Mouse (Mus musculus): ENCODE results near the gene Uts2b. TPM values are rescaled to one million over a fixed set of nuclear protein-coding genes. Genes with fewer than 3 reads are reported as not detected.

Gene Uts2b
- polyA plus RNA-seq, 1 experiment: 1.9 TPM

DNA sequence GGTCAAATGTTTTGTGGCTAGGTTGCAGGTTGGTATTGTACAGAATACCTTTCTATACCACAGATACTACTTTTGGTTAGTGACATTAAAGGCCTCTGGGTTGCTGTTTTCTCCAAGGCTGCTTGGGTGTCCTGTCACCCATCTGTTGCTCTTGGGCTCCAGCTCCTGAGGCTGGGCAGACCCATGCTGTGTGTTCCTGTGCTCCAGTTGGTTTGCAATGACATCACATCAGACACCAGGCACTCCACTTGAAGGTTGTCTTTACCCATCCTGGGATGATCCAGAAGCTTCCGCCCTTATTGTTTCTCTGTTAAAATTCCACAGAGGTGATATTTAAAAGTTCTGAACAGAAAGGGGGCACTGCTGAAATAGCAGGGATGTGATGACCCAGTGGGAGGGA lies 26.9 kb upstream of the Uts2b start:
- no peak for TF ChIP-seq CTCF (IDR thresholded peaks at IDR 0.05; ENCODE audit: borderline replicate concordance, insufficient read depth, low read depth, low read length)
- TF ChIP-seq POLR2A (IDR thresholded peaks at IDR 0.05; ENCODE audit: borderline replicate concordance, insufficient read depth, low read length): no peak
- peak in 1 of 2 experiments; percentile 45 for DNase-seq
- WGBS: 86% methylated on average over 1 of the region's 1 CpGs
- H3K27me3 ChIP-seq (ENCODE audit: control insufficient read depth, insufficient read depth, low read length): no peaks in the 10 kb centered on the region
- no peak overlapping the region for H3K27ac ChIP-seq (ENCODE audit: insufficient read depth, low read length)
- H3K4me1 ChIP-seq (ENCODE audit: control insufficient read depth, insufficient read depth, low read length): peaks cover 3% of the 10 kb centered on the region; the same call in 1 of the 2 replicates
- no peak overlapping the region for H3K4me3 ChIP-seq (replicated peaks; ENCODE audit: insufficient read depth, low read depth, low read length)

DNA sequence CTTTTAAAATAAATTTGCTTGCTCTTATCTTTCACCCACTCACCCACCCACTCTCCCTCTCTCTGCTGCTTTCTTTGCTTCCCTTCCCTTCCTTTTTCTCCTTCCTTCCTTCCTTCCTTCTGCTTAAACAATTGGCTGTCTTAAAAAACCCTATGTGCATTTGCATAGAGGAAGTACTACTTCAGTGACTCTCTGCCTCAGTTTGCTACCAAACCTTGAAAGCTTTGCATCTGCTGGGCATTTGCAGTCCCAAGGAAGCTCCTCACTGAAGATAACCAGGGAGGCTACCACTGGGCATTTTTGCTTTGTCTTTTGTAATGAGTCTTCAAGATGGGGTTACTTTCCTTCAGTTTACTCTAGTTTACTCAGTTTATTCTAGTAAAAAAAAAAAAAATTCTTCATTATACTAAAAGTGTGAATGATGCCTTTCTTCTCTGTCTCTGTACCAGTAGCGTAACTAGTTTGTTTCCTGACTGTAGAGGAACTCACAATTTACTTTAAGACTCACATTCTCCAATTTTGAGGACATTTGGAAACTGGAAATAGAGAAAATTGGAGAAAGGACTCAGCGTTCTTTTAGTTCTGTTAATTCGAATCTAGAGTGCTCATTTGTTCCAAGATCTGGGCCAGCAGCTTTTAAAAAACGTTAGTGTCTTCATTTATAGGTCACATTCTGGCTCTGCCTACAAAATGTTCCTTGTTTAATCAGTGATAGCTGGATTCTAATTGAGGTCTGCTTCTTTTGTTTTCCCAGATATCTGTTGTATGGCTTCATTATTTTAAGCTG lies 25.4 kb upstream of the Uts2b start:
- peak in 1 of 2 experiments; percentile 14 for DNase-seq
- H3K4me1 ChIP-seq (ENCODE audit: control insufficient read depth, insufficient read depth, low read length): peaks cover 3% of the 10 kb centered on the region
- H3K4me3 ChIP-seq (replicated peaks; ENCODE audit: insufficient read depth, low read depth, low read length): no peak overlapping the region
- TF ChIP-seq CTCF (IDR thresholded peaks at IDR 0.05; ENCODE audit: borderline replicate concordance, insufficient read depth, low read depth, low read length) (no peak), POLR2A (IDR thresholded peaks at IDR 0.05; ENCODE audit: borderline replicate concordance, insufficient read depth, low read length) (no peak)
- H3K27me3 ChIP-seq (ENCODE audit: control insufficient read depth, insufficient read depth, low read length): no peaks in the 10 kb centered on the region
- WGBS: 44% methylated on average over 4 of the region's 4 CpGs
- no peak overlapping the region for H3K27ac ChIP-seq (ENCODE audit: insufficient read depth, low read length)

DNA sequence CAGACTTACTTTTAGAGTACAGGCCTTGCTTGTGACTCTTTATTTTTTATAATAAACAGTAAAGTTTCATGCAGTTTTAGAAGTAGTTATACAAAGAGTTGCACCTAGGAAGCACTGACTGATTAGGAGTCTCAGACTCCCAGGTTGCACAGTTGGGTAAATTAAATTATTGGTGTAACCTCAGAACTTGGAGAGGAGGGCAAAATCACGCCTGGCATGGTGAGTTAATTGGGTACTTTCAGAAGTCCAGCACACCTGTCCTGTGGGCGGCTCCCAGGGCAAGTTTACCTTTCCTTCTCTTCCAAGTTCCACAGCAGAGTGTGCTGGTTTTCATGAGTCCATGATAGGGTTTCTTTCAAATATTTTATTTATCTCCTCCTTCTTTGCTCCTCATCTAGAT lies 21.8 kb upstream of the Uts2b start:
- Histone ChIP-seq H3K27ac (ENCODE audit: insufficient read depth, low read length) (no peak overlapping the region), H3K4me1 (ENCODE audit: control insufficient read depth, insufficient read depth, low read length) (peaks cover 3% of the 10 kb centered on the region), H3K4me3 (replicated peaks; ENCODE audit: insufficient read depth, low read depth, low read length) (no peak overlapping the region), H3K27me3 (ENCODE audit: control insufficient read depth, insufficient read depth, low read length) (no peaks in the 10 kb centered on the region)
- no peak for TF ChIP-seq POLR2A (IDR thresholded peaks at IDR 0.05; ENCODE audit: borderline replicate concordance, insufficient read depth, low read length)
- 74% methylated on average over 2 of the region's 2 CpGs for WGBS
- no peak for DNase-seq

GRCm38 (mm10) chr16:27390306-27390705 lies 20.3 kb upstream of the Uts2b start:
- TF ChIP-seq POLR2A (IDR thresholded peaks at IDR 0.05; ENCODE audit: borderline replicate concordance, insufficient read depth, low read length) (no peak), CTCF (IDR thresholded peaks at IDR 0.05; ENCODE audit: borderline replicate concordance, insufficient read depth, low read depth, low read length) (no peak)
- Histone ChIP-seq H3K4me1 (ENCODE audit: control insufficient read depth, insufficient read depth, low read length) (peaks cover 3% of the 10 kb centered on the region), H3K27ac (ENCODE audit: insufficient read depth, low read length) (peak overlapping the region; percentile 50; the same call in 1 of the 2 replicates), H3K4me3 (replicated peaks; ENCODE audit: insufficient read depth, low read depth, low read length) (peak overlapping the region; percentile 20), H3K27me3 (ENCODE audit: control insufficient read depth, insufficient read depth, low read length) (no peaks in the 10 kb centered on the region)
- no peak for DNase-seq
- 82% methylated on average over 4 of the region's 4 CpGs for WGBS

GRCm38 (mm10) chr16:27389534-27390282 lies 19.7 kb upstream of the Uts2b start:
- H3K4me1 ChIP-seq (ENCODE audit: control insufficient read depth, insufficient read depth, low read length): peaks cover 3% of the 10 kb centered on the region
- H3K4me3 ChIP-seq (replicated peaks; ENCODE audit: insufficient read depth, low read depth, low read length): peak overlapping the region; percentile 92
- TF ChIP-seq CTCF (IDR thresholded peaks at IDR 0.05; ENCODE audit: borderline replicate concordance, insufficient read depth, low read depth, low read length): no peak
- TF ChIP-seq POLR2A (IDR thresholded peaks at IDR 0.05; ENCODE audit: borderline replicate concordance, insufficient read depth, low read length): no peak
- H3K27ac ChIP-seq (ENCODE audit: insufficient read depth, low read length): peak overlapping the region; percentile 85; the same call in 1 of the 2 replicates
- WGBS: 9% methylated on average over 7 of the region's 7 CpGs
- no peaks in the 10 kb centered on the region for H3K27me3 ChIP-seq (ENCODE audit: control insufficient read depth, insufficient read depth, low read length)
- peak; percentile 27 to 29 for DNase-seq

DNA sequence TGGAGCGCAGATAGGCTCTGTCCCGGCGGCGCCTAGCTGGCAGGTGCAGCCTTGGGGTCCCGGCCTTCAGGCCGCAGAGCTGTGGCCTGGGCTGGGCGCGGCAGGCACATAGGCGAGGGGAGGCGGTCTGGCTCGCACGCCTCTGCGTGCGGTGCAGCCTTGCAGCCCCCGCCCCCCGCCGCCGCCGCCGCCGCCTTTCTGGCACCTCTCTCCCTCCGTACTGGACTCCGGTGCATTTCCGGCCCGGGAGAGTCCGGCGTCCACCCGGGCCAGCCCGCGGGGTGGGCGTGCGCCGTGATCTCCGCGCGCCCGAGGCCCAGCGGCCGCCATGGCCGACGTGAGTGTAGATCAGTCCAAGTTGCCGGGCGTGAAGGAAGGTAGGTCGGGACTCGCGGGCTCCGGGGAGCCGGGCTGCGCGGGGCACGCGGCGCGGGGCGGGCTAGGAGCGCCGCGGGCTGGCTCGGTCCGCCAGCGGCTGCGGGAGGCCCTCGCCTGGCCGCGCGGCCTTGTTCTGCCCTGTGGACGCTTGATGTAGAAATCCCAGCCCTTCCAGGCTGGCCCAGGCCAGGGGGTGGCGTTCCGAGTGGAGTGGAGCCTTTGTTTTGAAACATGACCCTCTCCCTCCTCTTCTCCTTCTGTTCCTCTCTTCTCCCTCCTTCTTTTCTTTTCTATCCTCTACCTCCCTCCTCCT lies 18.9 kb upstream of the Uts2b start, which contains the start of gene Ccdc50:
Ccdc50 (plus strand) TSS at position 109 of the 691 bp plus-strand sequence.
- peak; percentile 84 to 88 for DNase-seq
- H3K27me3 ChIP-seq (ENCODE audit: control insufficient read depth, insufficient read depth, low read length): no peaks in the 10 kb centered on the region
- peak within 1 kb of the TSS; percentile 92 for H3K4me3 ChIP-seq (replicated peaks; ENCODE audit: insufficient read depth, low read depth, low read length)
- WGBS: under 1% methylated on average over 68 of the region's 69 CpGs
- 0 out of 2 replicates have a peak, but pooled peaks have one; percentile 31 for TF ChIP-seq POLR2A (IDR thresholded peaks at IDR 0.05; ENCODE audit: borderline replicate concordance, insufficient read depth, low read length)
- no peak for TF ChIP-seq CTCF (IDR thresholded peaks at IDR 0.05; ENCODE audit: borderline replicate concordance, insufficient read depth, low read depth, low read length)
- H3K27ac ChIP-seq (ENCODE audit: insufficient read depth, low read length): peak within 1 kb of the TSS; percentile 85
- peaks cover 3% of the 10 kb centered on the region for H3K4me1 ChIP-seq (ENCODE audit: control insufficient read depth, insufficient read depth, low read length)

Data from cerebellum, adult 2 months (tissue).